Mouse (Mus musculus) embryonic facial prominence, embryonic 14.5 days (tissue): ENCODE data around the gene Atrnl1. TPM values are rescaled to one million over a fixed set of nuclear protein-coding genes. Genes with fewer than 3 reads are reported as not detected.

ENCODE experiments used
- ATAC-seq: fragments of 200-750 bp; cut with Nextera tagmentation; 2 replicates; pipeline ENCODE4 v1.8.0; 2017; ENCODE audit warnings: low read depth, moderate number of reproducible peaks, moderate TSS enrichment
- DNase-seq: peaks from one replicate; pipeline ENCODE4 v3.0.0-alpha.2; 2015; ENCODE audit warnings: low spot score
- H3K27ac ChIP-seq: fragments of 300-500 bp; sonication (generic); replicated peaks from 2 replicates; pipeline ENCODE4 v1.5.1; 2014; ENCODE audit warnings: low read depth, mild to moderate bottlenecking, low read length, moderate library complexity
- H3K27me3 ChIP-seq: fragments of 300-500 bp; sonication (generic); replicated peaks from 2 replicates; pipeline ENCODE4 v1.6.1; 2014; ENCODE audit warnings: low read length; ENCODE audit not compliant: control insufficient read depth, insufficient read depth
- H3K36me3 ChIP-seq: fragments of 300-500 bp; sonication (generic); 2 replicates; pipeline ENCODE4 v1.6.1; 2014; ENCODE audit warnings: low read length, mixed read lengths; ENCODE audit not compliant: control insufficient read depth, insufficient read depth
- H3K4me1 ChIP-seq: fragments of 300-500 bp; sonication (generic); 2 replicates; pipeline ENCODE4 v1.6.1; 2014; ENCODE audit warnings: antibody characterized with exemption, low read length; ENCODE audit not compliant: control insufficient read depth, insufficient read depth
- H3K4me2 ChIP-seq: fragments of 300-500 bp; sonication (generic); 2 replicates; pipeline ENCODE4 v1.6.1; 2014; ENCODE audit warnings: low read depth, mild to moderate bottlenecking, low read length, moderate library complexity, mixed read lengths
- H3K4me3 ChIP-seq: fragments of 300-500 bp; sonication (generic); 2 replicates; pipeline ENCODE4 v1.5.1; 2014; ENCODE audit warnings: low read depth, mild to moderate bottlenecking, low read length
- H3K9ac ChIP-seq: fragments of 300-500 bp; sonication (generic); 2 replicates; pipeline ENCODE4 v1.6.1; 2014; ENCODE audit warnings: low read depth, mild to moderate bottlenecking, low read length, moderate library complexity, mixed read lengths
- H3K9me3 ChIP-seq: fragments of 300-500 bp; sonication (generic); 2 replicates; pipeline ENCODE4 v1.6.1; 2016; ENCODE audit warnings: low read length; ENCODE audit not compliant: control insufficient read depth
- WGBS: fragments of 180-500 bp; shearing (Covaris S2); extraction: QIAGEN DNeasy Blood & Tissue Kit; methylation state at CpG from one replicate; pipeline ENCODE4 v1.1.7; 2014; 5-methylcytosine and 5-hydroxymethylcytosine counted together
- polyA plus RNA-seq: library from polyadenylated mRNA; unstranded; fragments of >200 nt; fragmentation: Nextera tagmentation; extraction: Ambion mirVana; gene quantifications from 2 replicates; pipeline ENCODE4 v1.2.1, GENCODE M21; 2014

Gene Atrnl1
- polyA plus RNA-seq, 1 experiment from 2014 or later: 7.2 TPM

DNA sequence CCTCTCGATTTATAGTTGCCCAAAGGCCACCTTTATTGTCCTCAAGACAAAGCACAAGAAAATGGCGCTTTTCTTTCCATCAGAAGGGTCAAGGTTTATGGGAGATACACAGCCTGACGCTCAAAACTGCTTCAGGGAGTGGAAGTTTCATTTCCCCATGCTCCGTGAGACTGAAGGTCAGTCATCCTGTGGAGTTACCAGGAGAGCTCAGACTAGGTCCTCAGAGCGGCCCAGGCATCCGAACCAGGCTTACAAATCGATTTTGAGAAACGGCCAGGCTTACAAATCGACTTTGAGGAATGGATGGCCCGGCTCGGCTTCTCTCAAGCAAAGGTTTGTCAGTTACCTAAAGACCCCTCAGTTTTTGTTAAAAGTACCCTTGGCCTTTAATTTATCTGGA is 508.0 kb downstream of the Atrnl1 start:
- H3K4me3 ChIP-seq: no peak overlapping the region
- no peaks in the 10 kb centered on the region for H3K27me3 ChIP-seq
- DNase-seq (no peak), ATAC-seq (no peak)
- no peaks in the 10 kb centered on the region for H3K9me3 ChIP-seq
- WGBS: 91% methylated on average over 11 of the region's 11 CpGs
- H3K4me1 ChIP-seq: peaks cover 13% of the 10 kb centered on the region
- H3K27ac ChIP-seq: no peak overlapping the region
- H3K9ac ChIP-seq: no peak overlapping the region
- 0 out of 2 replicates have a peak, but pooled peaks cover 3% of the 10 kb centered on the region for H3K36me3 ChIP-seq
- no peak overlapping the region for H3K4me2 ChIP-seq

DNA sequence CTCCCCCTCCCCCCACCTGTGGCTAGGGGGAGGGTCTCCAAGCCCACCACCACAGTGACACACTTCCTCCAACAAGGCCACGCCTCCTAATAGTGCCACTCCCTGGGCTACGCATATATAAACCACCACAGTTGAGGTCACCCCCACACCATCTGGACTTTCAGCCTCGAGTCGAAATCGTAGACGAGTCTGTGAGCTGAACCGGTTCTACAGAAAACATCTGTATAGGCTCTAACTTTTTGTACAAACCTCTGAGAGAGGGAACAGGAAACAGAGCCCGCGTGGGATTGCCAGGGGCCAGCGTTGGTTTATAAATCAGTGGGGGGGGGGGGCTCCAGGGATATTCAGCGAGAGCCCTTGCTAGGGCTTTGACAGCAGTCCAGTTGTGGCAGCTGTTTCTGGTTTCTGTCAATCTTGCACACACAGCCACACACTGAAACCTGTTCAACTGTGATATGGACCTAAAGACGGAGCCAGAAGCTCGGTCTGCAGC is 508.9 kb downstream of the Atrnl1 start:
- H3K27me3 ChIP-seq: no peaks in the 10 kb centered on the region
- peaks cover 13% of the 10 kb centered on the region for H3K4me1 ChIP-seq
- no peaks in the 10 kb centered on the region for H3K9me3 ChIP-seq
- H3K27ac ChIP-seq: 0 out of 2 replicates have a peak overlapping the region, but pooled peaks have one; percentile 33
- ATAC-seq (peak; percentile 77), DNase-seq (peak; percentile 82)
- 19% methylated on average over 13 of the region's 13 CpGs for WGBS
- peak overlapping the region; percentile 26 for H3K4me2 ChIP-seq
- no peak overlapping the region for H3K9ac ChIP-seq
- H3K4me3 ChIP-seq: no peak overlapping the region
- 0 out of 2 replicates have a peak, but pooled peaks cover 3% of the 10 kb centered on the region for H3K36me3 ChIP-seq

DNA sequence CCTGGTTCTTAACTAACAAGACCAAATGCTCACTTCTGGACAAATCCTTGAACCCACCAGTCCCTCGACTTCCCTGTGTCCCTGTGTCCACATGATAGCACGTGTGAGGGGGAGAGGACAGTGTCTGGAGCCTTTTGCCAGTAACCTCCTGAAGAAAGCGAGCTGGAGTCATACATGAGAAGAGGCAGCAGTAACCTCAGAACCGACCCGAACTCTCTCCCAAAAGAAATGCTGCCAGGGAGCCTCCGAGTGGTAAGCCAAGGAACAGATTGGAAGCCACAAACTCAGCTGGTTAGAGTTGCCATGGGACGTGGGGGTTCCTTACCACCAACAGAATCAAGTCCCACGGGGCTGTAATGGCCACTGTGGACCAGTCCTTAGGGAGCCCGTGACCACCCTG is 509.8 kb downstream of the Atrnl1 start:
- peaks cover 20% of the 10 kb centered on the region for H3K4me1 ChIP-seq
- H3K27me3 ChIP-seq: no peaks in the 10 kb centered on the region
- WGBS: 87% methylated on average over 9 of the region's 9 CpGs
- H3K9me3 ChIP-seq: no peaks in the 10 kb centered on the region
- 0 out of 2 replicates have a peak, but pooled peaks cover 3% of the 10 kb centered on the region for H3K36me3 ChIP-seq
- H3K9ac ChIP-seq: no peak overlapping the region
- DNase-seq: no peak
- no peak for ATAC-seq
- H3K27ac ChIP-seq: no peak overlapping the region
- no peak overlapping the region for H3K4me2 ChIP-seq
- no peak overlapping the region for H3K4me3 ChIP-seq

DNA sequence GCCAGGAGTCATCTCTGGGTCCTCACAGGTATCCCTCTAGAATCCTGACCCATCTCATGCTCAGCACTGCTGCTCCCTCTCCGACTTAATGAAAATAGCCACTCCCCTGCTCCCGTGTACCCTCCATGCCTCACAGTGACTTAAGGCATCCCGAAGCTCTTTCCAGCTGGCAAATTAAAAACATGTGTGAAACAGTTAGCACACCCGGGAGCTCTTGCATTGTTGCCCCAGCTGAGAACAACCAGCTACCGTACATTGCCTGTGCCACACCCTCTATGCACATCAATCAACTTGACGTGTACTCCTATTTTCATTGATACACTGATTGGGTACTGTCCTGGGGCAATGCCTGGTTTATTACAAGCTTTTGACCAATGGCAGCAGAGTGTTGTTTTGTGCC is 510.8 kb downstream of the Atrnl1 start:
- H3K36me3 ChIP-seq: 0 out of 2 replicates have a peak, but pooled peaks cover 3% of the 10 kb centered on the region
- peaks cover 24% of the 10 kb centered on the region for H3K4me1 ChIP-seq
- no peak overlapping the region for H3K9ac ChIP-seq
- no peak overlapping the region for H3K4me3 ChIP-seq
- DNase-seq (peak; percentile 42), ATAC-seq (no peak)
- no peak overlapping the region for H3K4me2 ChIP-seq
- H3K27ac ChIP-seq: no peak overlapping the region
- H3K9me3 ChIP-seq: no peaks in the 10 kb centered on the region
- H3K27me3 ChIP-seq: no peaks in the 10 kb centered on the region
- WGBS: 26% methylated on average over 6 of the region's 6 CpGs

DNA sequence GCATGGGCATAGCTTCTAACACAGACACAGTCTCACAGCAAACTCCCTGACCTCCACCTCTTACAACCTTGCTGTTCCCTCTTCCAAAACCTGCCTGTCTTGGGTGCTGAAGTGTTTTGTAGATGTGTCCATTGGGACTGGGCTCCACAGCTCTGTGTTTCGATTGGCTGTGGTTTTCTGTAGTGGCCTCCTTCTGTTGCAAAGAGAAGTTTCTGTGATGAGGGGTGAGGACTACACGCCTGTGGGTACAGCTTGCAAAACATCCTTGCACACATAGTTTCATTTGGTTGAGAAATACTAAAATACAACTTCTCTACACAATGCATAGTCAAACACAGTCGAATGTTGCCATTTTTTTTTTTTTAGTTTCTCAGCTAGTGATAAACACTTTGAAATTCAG is 512.8 kb downstream of the Atrnl1 start:
- DNase-seq (no peak), ATAC-seq (no peak)
- no peaks in the 10 kb centered on the region for H3K9me3 ChIP-seq
- H3K27me3 ChIP-seq: no peaks in the 10 kb centered on the region
- 90% methylated on average over 3 of the region's 3 CpGs for WGBS
- peaks cover 24% of the 10 kb centered on the region for H3K4me1 ChIP-seq
- H3K9ac ChIP-seq: no peak overlapping the region
- H3K36me3 ChIP-seq: 0 out of 2 replicates have a peak, but pooled peaks cover 3% of the 10 kb centered on the region
- H3K27ac ChIP-seq: no peak overlapping the region
- no peak overlapping the region for H3K4me3 ChIP-seq
- H3K4me2 ChIP-seq: no peak overlapping the region

- Histone ChIP-seq H3K9ac (no peak overlapping the region), H3K36me3 (0 out of 2 replicates have a peak, but pooled peaks cover 3% of the 10 kb centered on the region), H3K4me1 (peaks cover 24% of the 10 kb centered on the region), H3K4me3 (no peak overlapping the region), H3K27ac (no peak overlapping the region), H3K9me3 (0 out of 2 replicates have a peak, but pooled peaks cover 3% of the 10 kb centered on the region), H3K4me2 (no peak overlapping the region), H3K27me3 (no peaks in the 10 kb centered on the region)
- WGBS: 69% methylated on average over 5 of the region's 5 CpGs
- ATAC-seq (no peak), DNase-seq (peak; percentile 58)
Measured at GRCm38 (mm10) chr19:58124566-58124965, 513.7 kb downstream of the Atrnl1 start.

DNA sequence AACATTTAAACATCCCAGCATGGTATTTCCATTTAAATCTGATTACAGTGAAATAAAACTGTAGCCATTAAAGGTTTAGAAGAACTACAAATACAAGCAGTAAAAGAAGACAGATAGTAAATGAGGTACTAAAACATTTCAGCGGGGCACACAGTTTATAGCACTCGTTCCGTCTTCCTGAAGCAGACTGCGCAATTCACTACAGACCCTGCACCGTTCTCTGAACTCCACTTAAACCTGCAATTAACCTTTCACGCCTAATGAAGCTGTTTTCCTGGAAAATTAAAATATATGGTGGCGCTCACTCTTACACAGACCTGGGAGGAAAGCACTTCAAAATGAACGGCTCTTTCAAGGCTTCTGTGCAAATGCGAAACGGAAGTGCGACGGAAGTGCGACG is 514.2 kb downstream of the Atrnl1 start:
- Histone ChIP-seq H3K9me3 (0 out of 2 replicates have a peak, but pooled peaks cover 7% of the 10 kb centered on the region), H3K36me3 (0 out of 2 replicates have a peak, but pooled peaks cover 3% of the 10 kb centered on the region), H3K4me1 (peaks cover 21% of the 10 kb centered on the region), H3K4me2 (no peak overlapping the region), H3K27me3 (no peaks in the 10 kb centered on the region), H3K4me3 (no peak overlapping the region), H3K27ac (peak overlapping the region; percentile 15; the same call in 1 of the 2 replicates), H3K9ac (no peak overlapping the region)
- WGBS: 81% methylated on average over 14 of the region's 14 CpGs
- no peak for ATAC-seq
- no peak for DNase-seq

- H3K4me2 ChIP-seq: no peak overlapping the region
- no peak overlapping the region for H3K4me3 ChIP-seq
- WGBS: 97% methylated on average over 9 of the region's 9 CpGs
- H3K9me3 ChIP-seq: 0 out of 2 replicates have a peak, but pooled peaks cover 8% of the 10 kb centered on the region
- H3K4me1 ChIP-seq: no peaks in the 10 kb centered on the region
- DNase-seq (no peak), ATAC-seq (no peak)
- H3K36me3 ChIP-seq: 0 out of 2 replicates have a peak, but pooled peaks cover 14% of the 10 kb centered on the region
- H3K27ac ChIP-seq: no peak overlapping the region
- no peaks in the 10 kb centered on the region for H3K27me3 ChIP-seq
- H3K9ac ChIP-seq: no peak overlapping the region
Measured at GRCm38 (mm10) chr19:58131896-58132295, 521.1 kb downstream of the Atrnl1 start.

- Histone ChIP-seq H3K4me2 (no peak overlapping the region), H3K27me3 (no peaks in the 10 kb centered on the region), H3K27ac (no peak overlapping the region), H3K9ac (no peak overlapping the region), H3K9me3 (peaks cover 5% of the 10 kb centered on the region), H3K4me1 (no peaks in the 10 kb centered on the region), H3K36me3 (no peaks in the 10 kb centered on the region), H3K4me3 (no peak overlapping the region)
- DNase-seq (no peak), ATAC-seq (no peak)
- 57% methylated on average over 13 of the region's 13 CpGs for WGBS
Measured at GRCm38 (mm10) chr19:58140191-58140784, 529.5 kb downstream of the Atrnl1 start.
